Mouse (Mus musculus) G1E (cell line): ENCODE results near the gene Sec63. TPM values are rescaled to one million over a fixed set of nuclear protein-coding genes. Genes with fewer than 3 reads are reported as not detected.

Experiments used
- ATAC-seq: 2 replicates; pipeline ENCODE4 v1.8.0; 2016; ENCODE audit warnings: mild to moderate bottlenecking; ENCODE audit not compliant: insufficient number of reproducible peaks, poor library complexity, low FRiP score, severe bottlenecking; ENCODE audit errors: extremely low read depth
- DNase-seq: peaks from one replicate; pipeline ENCODE4 v3.0.0; 2012; ENCODE audit warnings: low spot score
- H3K27me3 ChIP-seq: 2 replicates; pipeline ENCODE4 v1.6.1; 2012; ENCODE audit warnings: mild to moderate bottlenecking, low read length, inconsistent platforms; ENCODE audit not compliant: insufficient read depth
- H3K36me3 ChIP-seq: replicated peaks from 2 replicates; pipeline ENCODE3; 2012; ENCODE audit warnings: mild to moderate bottlenecking, inconsistent platforms
- H3K4me1 ChIP-seq: 2 replicates; pipeline ENCODE4 v1.6.1; 2012; ENCODE audit warnings: low read depth, low read length, inconsistent platforms, mixed read lengths; ENCODE audit not compliant: insufficient read depth
- H3K4me3 ChIP-seq: 2 replicates; pipeline ENCODE4 v1.5.1; 2012; ENCODE audit warnings: low read depth, mild to moderate bottlenecking, inconsistent platforms, low read length, moderate library complexity, mixed read lengths
- H3K9me3 ChIP-seq: replicated peaks from 2 replicates; pipeline ENCODE4 v1.6.1; 2012; ENCODE audit warnings: inconsistent platforms
- CTCF ChIP-seq: IDR thresholded peaks from 2 replicates; pipeline ENCODE4 v1.5.1; 2012; ENCODE audit warnings: low read depth, low read length, inconsistent platforms, mixed read lengths
- GATA1 ChIP-seq: IDR thresholded peaks from 2 replicates; pipeline ENCODE4 v1.6.1; 2012; ENCODE audit warnings: borderline replicate concordance, low read length, inconsistent platforms, mixed read lengths
- GATA2 ChIP-seq: IDR thresholded peaks from 2 replicates; pipeline ENCODE4 v1.6.1; 2012; ENCODE audit warnings: low read depth, low read length, inconsistent platforms, borderline replicate concordance
- POLR2AphosphoS5 ChIP-seq: IDR thresholded peaks from 2 replicates; pipeline ENCODE4 v1.6.1; 2012; ENCODE audit warnings: low read depth, low read length, inconsistent platforms; ENCODE audit not compliant: insufficient replicate concordance
- TAL1 ChIP-seq: conservative IDR thresholded peaks from 2 replicates; pipeline ENCODE4 v1.6.1; 2012; ENCODE audit warnings: low read depth, low read length, inconsistent platforms, mixed read lengths
- polyA plus RNA-seq: library from polyadenylated mRNA; stranded (reverse); fragments of >175 nt; gene quantifications from 2 replicates; pipeline ENCODE4 v1.2.3, GENCODE M21; 2012
- total RNA-seq, 2 experiments: library from RNA; stranded (forward) in 1 of 2; stranded (reverse) in 1 of 2; fragments of 200-1000 nt in 1 of 2; fragments of >200 nt in 1 of 2; fragmentation: Nextera tagmentation in 1 of 2; gene quantifications; 2 replicates each; pipeline ENCODE4 v1.2.3; 2014 to 2017

Gene Sec63
- total and polyA plus RNA-seq, 3 experiments, result 4.0 to 17.5 (median 15.6) TPM

DNA sequence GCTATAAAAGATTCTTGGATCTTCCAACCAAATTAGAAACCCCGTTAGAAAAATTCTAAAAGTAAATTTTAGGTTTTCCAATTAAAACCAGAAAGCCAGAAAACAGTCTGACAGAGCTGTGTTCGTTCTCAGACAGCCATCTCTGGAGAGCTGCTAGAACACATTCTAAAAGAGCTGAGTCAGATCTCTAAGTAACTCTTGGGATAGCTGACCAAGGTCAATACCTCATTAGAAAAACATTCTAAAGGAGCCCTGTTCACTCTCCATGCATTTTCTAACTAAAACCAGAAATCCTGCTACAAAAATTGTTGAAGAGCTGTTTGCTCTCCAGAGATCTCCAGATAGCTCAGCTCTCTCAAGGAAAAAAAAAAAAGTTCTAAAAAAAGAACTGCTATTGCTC, 31.7 kb upstream of the Sec63 start:
- H3K27me3 ChIP-seq, result peaks cover 29% of the 10 kb centered on the region
- DNase-seq (no peak), ATAC-seq (no peak)
- no peak for TF ChIP-seq TAL1
- TF ChIP-seq GATA2, result no peak
- TF ChIP-seq POLR2AphosphoS5, result no peak
- no peak for TF ChIP-seq CTCF
- no peak for TF ChIP-seq GATA1
- H3K4me3 ChIP-seq, result no peak overlapping the region
- H3K36me3 ChIP-seq, result no peaks in the 10 kb centered on the region
- no peaks in the 10 kb centered on the region for H3K4me1 ChIP-seq
- H3K9me3 ChIP-seq, result no peaks in the 10 kb centered on the region

DNA sequence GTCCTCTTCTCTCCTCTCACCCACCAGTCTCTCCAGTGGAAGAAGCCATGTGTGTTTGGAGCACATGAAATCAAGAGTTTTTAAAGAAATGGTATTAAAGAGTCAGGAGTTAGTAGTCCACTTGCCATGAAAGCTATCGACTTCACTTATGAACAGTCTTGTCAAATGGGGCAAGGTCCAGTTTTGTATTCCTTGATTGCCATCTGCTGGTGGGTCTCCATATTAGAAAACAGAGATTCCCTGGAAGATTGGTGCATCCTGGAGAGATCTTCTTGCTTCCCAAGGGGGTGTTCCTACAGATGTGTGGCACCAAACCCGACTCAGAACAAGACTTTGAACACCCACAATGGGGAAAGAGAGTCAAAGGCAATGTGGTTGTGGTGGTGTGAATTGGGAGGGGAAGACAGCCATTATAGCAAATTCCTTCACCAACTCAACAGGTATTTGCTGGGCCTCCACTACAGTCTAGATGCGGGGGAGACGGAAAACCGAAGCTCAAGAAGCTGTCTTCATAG, 26.7 kb upstream of the Sec63 start:
- DNase-seq, result no peak

GRCm38 (mm10) chr10:42751813-42752212, 9.5 kb upstream of the Sec63 start:
- no peak for ATAC-seq
- H3K36me3 ChIP-seq, result no peaks in the 10 kb centered on the region
- H3K4me1 ChIP-seq, result no peaks in the 10 kb centered on the region
- TF ChIP-seq TAL1, result no peak
- TF ChIP-seq CTCF, result no peak
- TF ChIP-seq GATA2, result no peak
- no peak for TF ChIP-seq GATA1
- no peak for TF ChIP-seq POLR2AphosphoS5
- no peak for DNase-seq
- no peak overlapping the region for H3K4me3 ChIP-seq
- no peaks in the 10 kb centered on the region for H3K9me3 ChIP-seq
- H3K27me3 ChIP-seq, result peaks cover 26% of the 10 kb centered on the region

More for the DNA sequence above, 26.7 kb upstream of the Sec63 start:
- ATAC-seq, result no peak
- Histone ChIP-seq H3K27me3 (peaks cover 40% of the 10 kb centered on the region), H3K4me3 (no peak overlapping the region), H3K36me3 (no peaks in the 10 kb centered on the region), H3K9me3 (no peaks in the 10 kb centered on the region), H3K4me1 (no peaks in the 10 kb centered on the region)
- TF ChIP-seq POLR2AphosphoS5 (no peak), CTCF (no peak), TAL1 (no peak), GATA2 (no peak), GATA1 (no peak)

DNA sequence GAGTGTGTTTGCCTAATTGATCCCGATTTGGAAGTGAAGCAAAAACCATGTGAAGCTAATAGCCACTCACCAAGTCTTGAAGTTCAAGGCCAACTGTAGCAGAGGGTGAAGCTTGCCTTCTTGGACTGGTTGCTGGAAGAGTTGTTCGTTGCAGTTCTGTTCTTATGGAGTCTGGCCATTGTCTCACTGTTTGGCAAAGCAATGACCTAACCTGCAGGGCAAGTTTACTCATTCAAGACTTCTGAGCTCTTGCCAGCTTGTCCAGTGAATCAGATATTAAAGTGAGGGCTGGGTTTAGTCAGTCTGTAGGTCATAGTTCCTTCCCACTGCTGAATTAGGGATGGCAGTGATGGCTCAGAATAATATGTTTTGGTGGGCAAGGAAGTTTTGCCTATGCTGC, 7.0 kb upstream of the Sec63 start:
- H3K4me3 ChIP-seq, result no peak overlapping the region
- no peak for ATAC-seq
- no peaks in the 10 kb centered on the region for H3K36me3 ChIP-seq
- no peak for DNase-seq
- no peaks in the 10 kb centered on the region for H3K4me1 ChIP-seq
- peaks cover 22% of the 10 kb centered on the region for H3K27me3 ChIP-seq
- no peaks in the 10 kb centered on the region for H3K9me3 ChIP-seq
- TF ChIP-seq CTCF (no peak), GATA1 (no peak), GATA2 (no peak), POLR2AphosphoS5 (no peak)

- DNase-seq, result no peak
- ATAC-seq, result no peak
- Histone ChIP-seq H3K9me3 (no peaks in the 10 kb centered on the region), H3K4me3 (no peak overlapping the region), H3K27me3 (peaks cover 11% of the 10 kb centered on the region), H3K4me1 (peaks cover 4% of the 10 kb centered on the region; the same call in 1 of the 2 replicates), H3K36me3 (no peaks in the 10 kb centered on the region)
- TF ChIP-seq GATA2 (no peak), GATA1 (no peak), POLR2AphosphoS5 (no peak), CTCF (no peak), TAL1 (no peak)
These were observed 1.6 kb upstream of the Sec63 start for GRCm38 (mm10) chr10:42759741-42760140.

DNA sequence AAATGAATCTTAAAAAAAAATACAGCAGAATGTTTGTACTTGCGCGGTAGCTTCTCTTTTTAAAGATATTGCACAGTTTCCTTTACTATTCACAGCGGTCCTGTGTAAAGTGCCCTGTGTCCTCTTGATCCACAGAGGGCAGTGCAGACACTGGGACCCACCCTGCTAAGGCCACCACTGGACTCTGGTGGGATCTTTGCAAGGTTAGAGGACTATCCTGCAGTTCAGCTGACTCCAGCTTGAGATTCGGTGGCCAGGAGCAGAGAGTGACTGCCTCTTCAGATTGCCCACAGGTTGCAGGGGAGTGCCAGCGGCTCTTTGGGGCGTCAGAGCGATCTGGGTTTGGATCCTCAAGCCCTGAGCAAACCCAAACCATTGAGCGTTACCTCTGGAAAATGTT, 967 bp upstream of the Sec63 start:
- ATAC-seq (no peak), DNase-seq (no peak)
- TF ChIP-seq TAL1 (no peak), POLR2AphosphoS5 (no peak), GATA1 (no peak), GATA2 (no peak), CTCF (no peak)
- Histone ChIP-seq H3K4me3 (no peak overlapping the region), H3K36me3 (no peaks in the 10 kb centered on the region), H3K27me3 (peaks cover 11% of the 10 kb centered on the region), H3K9me3 (no peaks in the 10 kb centered on the region), H3K4me1 (peaks cover 4% of the 10 kb centered on the region; the same call in 1 of the 2 replicates)
